Mouse (Mus musculus) liver, embryonic 11.5 days (tissue): ENCODE results near the gene Ktn1. TPM values are rescaled to one million over a fixed set of nuclear protein-coding genes. Genes with fewer than 3 reads are reported as not detected.

Source experiments
- ATAC-seq: fragments of 200-750 bp; cut with Nextera tagmentation; replicated peaks from 2 replicates; pipeline ENCODE4 v1.8.0; 2017; ENCODE audit warnings: moderate number of reproducible peaks, mild to moderate bottlenecking, moderate TSS enrichment, moderate library complexity; ENCODE audit not compliant: low FRiP score
- DNase-seq: peaks from one replicate; pipeline ENCODE4 v3.0.0-alpha.2; 2017; ENCODE audit warnings: low spot score
- H3K27ac ChIP-seq: fragments of 300-500 bp; sonication (generic); 2 replicates; pipeline ENCODE4 v1.5.1; 2014; ENCODE audit warnings: mild to moderate bottlenecking, low read depth, low read length, control low read depth
- H3K27me3 ChIP-seq: fragments of 300-500 bp; sonication (generic); replicated peaks from 2 replicates; pipeline ENCODE4 v1.6.1; 2014; ENCODE audit warnings: low read length, mixed read lengths; ENCODE audit not compliant: control insufficient read depth, insufficient read depth
- H3K36me3 ChIP-seq: fragments of 300-500 bp; sonication (generic); 2 replicates; pipeline ENCODE4 v1.6.1; 2014; ENCODE audit warnings: mild to moderate bottlenecking, low read length, moderate library complexity, mixed read lengths; ENCODE audit not compliant: control insufficient read depth, insufficient read depth
- H3K4me1 ChIP-seq: fragments of 300-500 bp; sonication (generic); replicated peaks from 2 replicates; pipeline ENCODE4 v1.6.1; 2014; ENCODE audit warnings: low read length, mixed read lengths; ENCODE audit not compliant: control insufficient read depth, insufficient read depth
- H3K4me2 ChIP-seq: fragments of 300-500 bp; sonication (generic); 2 replicates; pipeline ENCODE4 v1.6.1; 2014; ENCODE audit warnings: mild to moderate bottlenecking, control low read depth, moderate library complexity
- H3K4me3 ChIP-seq: fragments of 300-500 bp; sonication (generic); 2 replicates; pipeline ENCODE4 v1.5.1; 2014; ENCODE audit warnings: low read depth, low read length, control low read depth
- H3K9ac ChIP-seq: fragments of 300-500 bp; sonication (generic); 2 replicates; pipeline ENCODE4 v1.6.1; 2014; ENCODE audit warnings: low read depth, low read length, control low read depth
- H3K9me3 ChIP-seq: fragments of 300-500 bp; sonication (generic); 2 replicates; pipeline ENCODE4 v1.6.1; 2016; ENCODE audit warnings: low read length, inconsistent platforms, mixed read lengths; ENCODE audit not compliant: control insufficient read depth
- WGBS: fragments of 180-500 bp; shearing (Covaris S2); extraction: QIAGEN DNeasy Blood & Tissue Kit; methylation state at CpG from one replicate; pipeline ENCODE4 v1.1.7; 2014; 5-methylcytosine and 5-hydroxymethylcytosine counted together
- polyA plus RNA-seq: library from polyadenylated mRNA; unstranded; fragments of >200 nt; fragmentation: Nextera tagmentation; extraction: Ambion mirVana; gene quantifications from 2 replicates; pipeline ENCODE4 v1.2.1, GENCODE M21; 2014

The Ktn1 gene
- polyA plus RNA-seq, 1 experiment from 2014 or later, result 45.0 TPM

DNA sequence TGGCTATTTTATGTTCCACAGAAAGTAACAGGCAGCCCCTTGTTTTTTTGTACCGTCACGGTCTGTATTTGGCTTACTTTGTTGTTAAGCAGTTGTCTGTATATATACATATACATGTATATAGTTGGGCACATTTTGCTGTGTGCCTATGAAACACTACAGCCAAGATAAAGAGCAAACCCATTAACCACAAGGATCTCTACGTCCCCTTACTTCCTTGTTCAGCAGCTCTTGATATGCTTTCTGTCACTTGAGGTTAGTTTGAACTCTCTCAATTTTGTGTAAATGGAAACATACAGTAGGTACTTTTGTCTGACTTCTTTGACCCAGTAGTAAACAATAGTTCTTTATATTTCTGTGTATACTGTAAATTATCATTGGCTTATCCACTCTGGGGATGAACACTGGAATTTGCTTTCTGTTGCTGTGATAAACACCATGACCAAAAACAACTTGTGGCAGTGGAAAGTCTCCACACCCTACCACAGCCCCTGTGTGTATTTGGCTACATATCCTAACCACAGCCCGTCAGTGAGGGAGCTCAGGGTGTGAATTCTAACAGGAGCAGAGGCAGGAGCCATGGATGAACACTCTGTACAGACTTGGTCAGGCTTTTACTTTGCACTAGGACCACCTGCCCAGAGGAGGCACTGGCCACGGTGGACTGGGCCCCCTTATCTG is 92.2 kb downstream of the Ktn1 start:
- no peaks in the 10 kb centered on the region for H3K27me3 ChIP-seq
- H3K4me2 ChIP-seq, result no peak overlapping the region
- no peak overlapping the region for H3K27ac ChIP-seq
- H3K4me3 ChIP-seq, result no peak overlapping the region
- WGBS, result 65% methylated on average over 5 of the region's 5 CpGs
- DNase-seq (no peak), ATAC-seq (no peak; the same call in 1 of the 2 replicates)
- no peaks in the 10 kb centered on the region for H3K9me3 ChIP-seq
- 0 out of 2 replicates have a peak, but pooled peaks cover 2% of the 10 kb centered on the region for H3K4me1 ChIP-seq
- peaks cover 8% of the 10 kb centered on the region; the same call in 1 of the 2 replicates for H3K36me3 ChIP-seq
- H3K9ac ChIP-seq, result no peak overlapping the region

- H3K4me3 ChIP-seq, result no peak overlapping the region
- DNase-seq (no peak), ATAC-seq (no peak)
- H3K4me2 ChIP-seq, result no peak overlapping the region
- WGBS, result 75% methylated on average over 2 of the region's 2 CpGs
- no peaks in the 10 kb centered on the region for H3K9me3 ChIP-seq
- H3K9ac ChIP-seq, result no peak overlapping the region
- peaks cover 6% of the 10 kb centered on the region; the same call in 1 of the 2 replicates for H3K36me3 ChIP-seq
- H3K27ac ChIP-seq, result no peak overlapping the region
- H3K27me3 ChIP-seq, result no peaks in the 10 kb centered on the region
- H3K4me1 ChIP-seq, result 0 out of 2 replicates have a peak, but pooled peaks cover 2% of the 10 kb centered on the region
These were observed 92.8 kb downstream of the Ktn1 start for GRCm38 (mm10) chr14:47741046-47741445.

DNA sequence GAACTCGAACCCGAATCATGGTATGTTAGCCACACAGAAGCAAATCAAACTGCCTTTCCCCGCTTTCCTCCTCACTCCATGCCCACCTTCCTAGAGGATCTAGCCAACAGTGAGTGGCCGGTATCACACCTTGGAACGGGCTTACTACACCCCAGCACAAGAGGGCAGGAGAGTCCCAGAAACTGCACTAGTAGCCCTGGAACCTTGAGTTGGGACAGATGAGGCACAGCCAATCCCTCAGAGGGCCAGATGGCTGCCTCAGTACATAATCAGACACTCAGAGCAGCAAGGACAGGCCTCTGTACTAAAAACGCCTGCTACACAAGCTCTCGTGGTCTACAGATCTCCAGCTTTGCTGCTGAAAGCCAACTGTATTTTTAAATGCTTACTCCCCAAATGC is 94.4 kb downstream of the Ktn1 start:
- Histone ChIP-seq H3K9me3 (no peaks in the 10 kb centered on the region), H3K27ac (no peak overlapping the region), H3K9ac (no peak overlapping the region), H3K4me3 (no peak overlapping the region), H3K36me3 (no peaks in the 10 kb centered on the region; the same call in 1 of the 2 replicates), H3K4me1 (0 out of 2 replicates have a peak, but pooled peaks cover 2% of the 10 kb centered on the region), H3K4me2 (no peak overlapping the region), H3K27me3 (no peaks in the 10 kb centered on the region)
- 92% methylated on average over 7 of the region's 7 CpGs for WGBS
- no peak for ATAC-seq
- no peak for DNase-seq

- DNase-seq, result no peak
- 90% methylated on average over 4 of the region's 4 CpGs for WGBS
- H3K4me1 ChIP-seq, result 0 out of 2 replicates have a peak, but pooled peaks cover 2% of the 10 kb centered on the region
- ATAC-seq, result no peak
- H3K9ac ChIP-seq, result no peak overlapping the region
- no peaks in the 10 kb centered on the region for H3K27me3 ChIP-seq
- no peak overlapping the region for H3K4me3 ChIP-seq
- H3K4me2 ChIP-seq, result no peak overlapping the region
- H3K27ac ChIP-seq, result no peak overlapping the region
- no peaks in the 10 kb centered on the region for H3K36me3 ChIP-seq
- no peaks in the 10 kb centered on the region for H3K9me3 ChIP-seq
These were observed 96.8 kb downstream of the Ktn1 start for GRCm38 (mm10) chr14:47745086-47745485.

DNA sequence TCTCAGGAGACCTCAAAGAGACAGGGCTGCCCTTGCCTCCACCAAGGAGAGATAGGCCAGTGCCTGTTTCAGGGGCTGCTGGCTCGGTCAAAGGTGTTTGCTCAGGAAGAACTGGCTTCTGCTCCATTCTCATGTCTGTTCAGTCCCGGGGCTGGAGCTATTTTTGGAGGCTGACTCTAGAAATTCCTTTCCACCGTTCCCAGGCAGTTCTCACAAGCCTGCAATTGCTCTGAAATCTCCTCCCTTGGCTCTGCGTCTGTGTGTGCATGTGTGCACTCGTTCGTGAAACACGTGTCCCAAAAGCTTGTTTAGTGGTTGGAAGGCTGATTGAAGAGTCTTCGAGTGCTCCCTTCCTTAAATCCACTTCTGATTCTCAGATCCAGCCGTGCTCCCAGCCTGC is 99.3 kb downstream of the Ktn1 start:
- no peaks in the 10 kb centered on the region for H3K9me3 ChIP-seq
- H3K4me1 ChIP-seq, result no peaks in the 10 kb centered on the region
- no peaks in the 10 kb centered on the region for H3K27me3 ChIP-seq
- WGBS, result 75% methylated on average over 9 of the region's 9 CpGs
- H3K27ac ChIP-seq, result no peak overlapping the region
- DNase-seq, result no peak
- H3K36me3 ChIP-seq, result no peaks in the 10 kb centered on the region
- ATAC-seq, result no peak
- no peak overlapping the region for H3K4me2 ChIP-seq
- H3K4me3 ChIP-seq, result no peak overlapping the region
- H3K9ac ChIP-seq, result no peak overlapping the region

DNA sequence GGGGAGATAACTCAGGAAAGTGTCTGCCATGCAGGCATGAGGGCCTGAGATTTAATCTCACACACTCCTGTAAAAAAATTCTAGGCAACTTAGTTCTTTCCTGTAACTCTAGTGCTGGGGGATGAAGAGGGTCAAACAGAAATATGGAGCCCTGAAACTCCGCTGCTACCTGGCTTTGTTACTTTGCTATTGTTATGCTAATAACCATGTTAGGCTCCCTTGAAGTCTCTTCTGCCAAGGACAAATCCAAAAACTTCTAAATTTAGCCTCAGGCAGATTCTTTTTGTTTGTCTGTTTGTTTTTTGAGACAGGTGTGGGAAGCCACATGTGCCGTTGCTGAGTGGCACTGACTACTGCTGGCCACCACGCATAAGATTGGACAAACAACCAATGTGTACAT is 100.5 kb downstream of the Ktn1 start:
- no peak overlapping the region for H3K4me3 ChIP-seq
- H3K9me3 ChIP-seq, result no peaks in the 10 kb centered on the region
- H3K27ac ChIP-seq, result no peak overlapping the region
- no peak overlapping the region for H3K4me2 ChIP-seq
- no peaks in the 10 kb centered on the region for H3K27me3 ChIP-seq
- no peaks in the 10 kb centered on the region for H3K36me3 ChIP-seq
- ATAC-seq (no peak), DNase-seq (no peak)
- H3K9ac ChIP-seq, result no peak overlapping the region
- no peaks in the 10 kb centered on the region for H3K4me1 ChIP-seq
- 87% methylated on average over 3 of the region's 3 CpGs for WGBS

DNA sequence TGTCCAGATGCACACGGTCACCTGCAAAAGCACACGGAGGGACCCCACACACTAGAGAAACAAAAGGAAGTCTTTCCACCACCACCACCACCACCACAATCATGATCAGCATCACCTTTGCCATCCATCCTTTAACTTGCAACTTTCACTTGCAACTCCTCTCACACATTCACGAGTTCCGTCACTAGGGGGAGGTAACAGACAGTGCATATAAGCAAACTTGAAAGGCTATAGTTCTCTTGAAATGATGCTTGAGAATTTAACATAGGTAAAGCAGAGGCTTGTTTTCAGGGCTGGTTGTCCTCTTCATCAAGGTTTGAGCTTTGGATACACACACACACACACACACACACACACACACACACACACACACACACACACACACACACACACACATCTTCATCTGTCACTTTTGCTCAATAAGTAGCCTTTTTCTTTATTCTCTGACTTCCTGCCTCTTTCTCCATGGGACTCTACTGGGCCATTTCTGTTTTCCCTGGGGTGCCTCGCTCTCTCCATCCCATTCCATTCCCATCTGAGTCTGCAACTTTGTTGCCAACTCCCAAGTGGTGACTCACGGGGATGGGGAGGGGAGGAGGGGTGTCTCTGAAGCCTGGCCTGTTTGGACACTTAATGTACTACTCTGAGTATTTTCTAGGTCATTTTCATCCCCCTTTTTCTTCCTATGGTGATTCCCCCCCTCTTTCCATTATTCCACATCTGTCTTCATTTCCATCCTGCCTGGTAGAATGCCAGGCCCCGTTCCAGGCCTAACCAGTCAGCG is 103.4 kb downstream of the Ktn1 start:
- ATAC-seq, result no peak
- 48% methylated on average over 8 of the region's 8 CpGs for WGBS
- H3K27ac ChIP-seq, result no peak overlapping the region
- no peaks in the 10 kb centered on the region for H3K4me1 ChIP-seq
- no peak overlapping the region for H3K9ac ChIP-seq
- DNase-seq, result no peak
- H3K36me3 ChIP-seq, result no peaks in the 10 kb centered on the region
- no peak overlapping the region for H3K4me2 ChIP-seq
- H3K27me3 ChIP-seq, result no peaks in the 10 kb centered on the region
- no peaks in the 10 kb centered on the region for H3K9me3 ChIP-seq
- H3K4me3 ChIP-seq, result no peak overlapping the region

DNA sequence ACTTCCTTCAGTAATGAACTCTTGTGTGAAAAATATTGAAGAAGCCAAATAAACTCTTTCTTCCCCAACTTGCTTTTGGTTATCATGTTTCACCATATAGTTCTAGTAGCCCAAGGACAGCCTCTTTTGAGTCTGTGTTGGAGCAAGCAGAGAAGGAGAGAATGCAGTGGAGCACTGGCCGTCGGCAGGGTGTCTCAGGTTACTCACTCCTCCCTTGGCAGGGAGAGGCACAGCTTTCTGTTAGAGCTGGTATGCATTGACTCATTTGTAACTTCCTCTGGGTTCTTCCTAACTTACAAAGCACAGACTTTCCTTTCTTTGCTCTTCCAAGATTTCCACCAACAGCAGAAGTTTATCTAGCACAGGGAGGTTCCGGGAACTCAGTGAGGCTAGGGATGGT is 105.3 kb downstream of the Ktn1 start:
- no peaks in the 10 kb centered on the region for H3K27me3 ChIP-seq
- ATAC-seq (no peak), DNase-seq (no peak)
- H3K4me3 ChIP-seq, result no peak overlapping the region
- no peaks in the 10 kb centered on the region for H3K36me3 ChIP-seq
- H3K4me2 ChIP-seq, result no peak overlapping the region
- no peaks in the 10 kb centered on the region for H3K4me1 ChIP-seq
- no peak overlapping the region for H3K9ac ChIP-seq
- no peaks in the 10 kb centered on the region for H3K9me3 ChIP-seq
- H3K27ac ChIP-seq, result no peak overlapping the region
- WGBS, result 44% methylated on average over 3 of the region's 3 CpGs
